Mouse (Mus musculus) stomach, postnatal 0 days (tissue): ENCODE measurements around the gene Gpn3. TPM values are rescaled to one million over a fixed set of nuclear protein-coding genes. Genes with fewer than 3 reads are reported as not detected.
A peak's percentile ranks its signal among the peaks of the same experiment; 100 is the strongest.

Source experiments
- ATAC-seq: fragments of 200-750 bp; cut with Nextera tagmentation; 2 replicates; pipeline ENCODE4 v1.8.0; 2017; ENCODE audit not compliant: low FRiP score, low TSS enrichment
- DNase-seq: peaks from one replicate; pipeline ENCODE4 v3.0.0-alpha.2; 2016; ENCODE audit warnings: low spot score
- H3K27ac ChIP-seq: fragments of 300-500 bp; sonication (generic); replicated peaks from 2 replicates; pipeline ENCODE4 v1.5.1; 2014; ENCODE audit warnings: mild to moderate bottlenecking, control low read depth
- H3K27me3 ChIP-seq: fragments of 300-500 bp; sonication (generic); 2 replicates; pipeline ENCODE4 v1.6.1; 2014; ENCODE audit warnings: low read length; ENCODE audit not compliant: control insufficient read depth, insufficient read depth
- H3K36me3 ChIP-seq: fragments of 300-500 bp; sonication (generic); 2 replicates; pipeline ENCODE4 v1.6.1; 2014; ENCODE audit warnings: low read length, mixed read lengths; ENCODE audit not compliant: control insufficient read depth, insufficient read depth
- H3K4me1 ChIP-seq: fragments of 300-500 bp; sonication (generic); replicated peaks from 2 replicates; pipeline ENCODE4 v1.6.1; 2014; ENCODE audit warnings: antibody characterized with exemption; ENCODE audit not compliant: control insufficient read depth, insufficient read depth
- H3K4me2 ChIP-seq: fragments of 300-500 bp; sonication (generic); replicated peaks from 2 replicates; pipeline ENCODE4 v1.6.1; 2014; ENCODE audit warnings: low read depth, mild to moderate bottlenecking, control low read depth, moderate library complexity
- H3K4me3 ChIP-seq: fragments of 300-500 bp; sonication (generic); 2 replicates; pipeline ENCODE4 v1.5.1; 2014; ENCODE audit warnings: low read depth, low read length, control low read depth
- H3K9ac ChIP-seq: fragments of 300-500 bp; sonication (generic); 2 replicates; pipeline ENCODE4 v1.6.1; 2014; ENCODE audit warnings: mild to moderate bottlenecking, low read length, control low read depth, mixed read lengths
- H3K9me3 ChIP-seq: fragments of 300-500 bp; sonication (generic); 2 replicates; pipeline ENCODE4 v1.6.1; 2016; ENCODE audit warnings: low read length; ENCODE audit not compliant: control insufficient read depth
- CTCF ChIP-seq: IDR thresholded peaks from 2 replicates; pipeline ENCODE4 v1.5.1; 2016; ENCODE audit warnings: antibody characterized with exemption, low read depth, mild to moderate bottlenecking, moderate library complexity
- EP300 ChIP-seq: optimal IDR thresholded peaks from 2 replicates; pipeline ENCODE3; 2016; ENCODE audit warnings: antibody characterized with exemption
- WGBS: fragments of 180-500 bp; shearing (Covaris S2); extraction: QIAGEN DNeasy Blood & Tissue Kit; methylation state at CpG from one replicate; pipeline ENCODE4 v1.1.7; 2014; 5-methylcytosine and 5-hydroxymethylcytosine counted together
- polyA plus RNA-seq: library from polyadenylated mRNA; unstranded; fragments of >200 nt; fragmentation: Nextera tagmentation; extraction: Ambion mirVana; gene quantifications from 2 replicates; pipeline ENCODE4 v1.2.1, GENCODE M21; 2015

Gene Gpn3
- polyA plus RNA-seq, 1 experiment from 2014 or later = 41.5 TPM

DNA sequence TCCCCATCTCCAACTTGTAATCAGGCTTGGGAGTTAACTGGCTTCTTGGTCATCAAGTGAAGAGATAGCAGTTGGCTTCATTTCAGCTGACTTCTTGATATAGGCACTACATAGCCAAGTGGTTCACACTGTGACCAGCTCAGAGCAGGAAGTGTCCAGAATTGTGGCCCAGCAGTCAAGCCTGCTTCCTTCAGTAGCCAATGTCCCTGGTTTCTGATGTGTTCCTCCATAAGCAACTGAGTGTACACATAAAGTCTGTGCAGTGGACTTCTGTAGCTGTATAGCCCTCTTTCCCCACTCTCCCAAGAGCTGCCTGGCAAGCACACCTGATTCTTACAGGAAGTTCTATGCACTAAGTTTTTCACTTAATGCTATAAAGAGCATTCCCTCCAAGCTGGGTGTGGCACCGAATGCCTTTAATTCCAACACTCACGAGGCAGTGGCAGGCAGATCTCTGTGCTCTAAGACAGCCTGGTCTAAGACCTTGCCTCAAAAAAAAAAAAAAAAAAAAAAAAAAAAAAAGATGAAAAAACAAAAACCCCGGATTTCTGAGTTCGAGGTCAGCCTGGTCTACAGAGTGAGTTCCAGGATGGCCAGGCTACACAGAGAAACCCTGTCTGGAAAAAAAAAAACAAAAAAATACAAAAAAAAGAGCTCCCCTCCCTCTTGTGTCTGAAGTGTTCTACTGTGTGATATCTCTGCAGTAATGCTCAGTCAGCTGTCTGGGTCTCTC is 5.6 kb downstream of the Gpn3 start:
- H3K4me1 ChIP-seq = no peaks in the 10 kb centered on the region
- no peak overlapping the region for H3K4me3 ChIP-seq
- no peak for DNase-seq
- no peak overlapping the region for H3K27ac ChIP-seq
- TF ChIP-seq EP300 (no peak), CTCF (no peak)
- no peaks in the 10 kb centered on the region for H3K27me3 ChIP-seq
- 89% methylated on average over 4 of the region's 4 CpGs for WGBS
- no peak for ATAC-seq
- H3K36me3 ChIP-seq = peaks cover 6% of the 10 kb centered on the region; the same call in 1 of the 2 replicates
- H3K9me3 ChIP-seq = no peaks in the 10 kb centered on the region
- H3K9ac ChIP-seq = no peak overlapping the region
- no peak overlapping the region for H3K4me2 ChIP-seq

GRCm38 (mm10) chr5:122378171-122378570 is 6.5 kb downstream of the Gpn3 start:
- Histone ChIP-seq H3K9me3 (no peaks in the 10 kb centered on the region), H3K9ac (no peak overlapping the region), H3K36me3 (peaks cover 6% of the 10 kb centered on the region; the same call in 1 of the 2 replicates), H3K27me3 (no peaks in the 10 kb centered on the region), H3K27ac (no peak overlapping the region), H3K4me1 (no peaks in the 10 kb centered on the region), H3K4me3 (no peak overlapping the region), H3K4me2 (no peak overlapping the region)
- 93% methylated on average over 12 of the region's 12 CpGs for WGBS
- no peak for TF ChIP-seq EP300
- no peak for TF ChIP-seq CTCF
- DNase-seq = no peak
- ATAC-seq = no peak

GRCm38 (mm10) chr5:122379374-122380155 is 7.9 kb downstream of the Gpn3 start:
- peaks cover 6% of the 10 kb centered on the region; the same call in 1 of the 2 replicates for H3K36me3 ChIP-seq
- no peak overlapping the region for H3K9ac ChIP-seq
- no peaks in the 10 kb centered on the region for H3K27me3 ChIP-seq
- no peaks in the 10 kb centered on the region for H3K4me1 ChIP-seq
- ATAC-seq = peak; percentile 70
- peak; percentile 88 for TF ChIP-seq CTCF
- no peak for TF ChIP-seq EP300
- H3K9me3 ChIP-seq = no peaks in the 10 kb centered on the region
- WGBS = 50% methylated on average over 11 of the region's 11 CpGs
- H3K4me3 ChIP-seq = no peak overlapping the region
- no peak overlapping the region for H3K27ac ChIP-seq
- DNase-seq = peak; percentile 76
- no peak overlapping the region for H3K4me2 ChIP-seq

DNA sequence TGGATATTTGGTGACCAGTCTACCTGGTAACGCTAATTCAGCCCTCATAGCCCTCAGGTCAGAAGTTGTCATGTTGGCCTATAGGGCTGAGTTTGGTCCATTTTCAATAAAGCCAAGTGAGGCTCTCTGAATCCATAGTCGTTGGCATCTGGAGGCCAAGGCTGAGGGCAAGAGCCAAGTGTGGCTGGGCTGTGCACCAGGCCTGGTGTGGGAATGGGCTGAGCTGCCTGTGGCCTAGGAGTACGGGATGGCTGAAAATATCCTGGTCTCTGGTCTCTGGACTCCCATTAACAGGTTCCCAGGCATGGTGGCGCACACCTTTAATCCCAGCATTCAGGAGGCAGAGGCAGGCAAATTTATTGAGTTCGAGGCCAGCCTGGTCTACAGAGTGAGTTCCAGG is 18.3 kb downstream of the Gpn3 start:
- H3K36me3 ChIP-seq = no peaks in the 10 kb centered on the region; the same call in 1 of the 2 replicates
- H3K9ac ChIP-seq = no peak overlapping the region
- WGBS = 95% methylated on average over 5 of the region's 5 CpGs
- no peak for DNase-seq
- no peaks in the 10 kb centered on the region for H3K9me3 ChIP-seq
- peaks cover 3% of the 10 kb centered on the region; the same call in 1 of the 2 replicates for H3K4me1 ChIP-seq
- ATAC-seq = no peak
- TF ChIP-seq CTCF (no peak), EP300 (no peak)
- H3K27me3 ChIP-seq = no peaks in the 10 kb centered on the region
- no peak overlapping the region for H3K27ac ChIP-seq
- no peak overlapping the region for H3K4me2 ChIP-seq
- H3K4me3 ChIP-seq = no peak overlapping the region

GRCm38 (mm10) chr5:122390671-122391070 is 19.0 kb downstream of the Gpn3 start:
- Histone ChIP-seq H3K4me1 (peaks cover 3% of the 10 kb centered on the region; the same call in 1 of the 2 replicates), H3K9me3 (no peaks in the 10 kb centered on the region), H3K27ac (no peak overlapping the region), H3K4me2 (no peak overlapping the region), H3K27me3 (no peaks in the 10 kb centered on the region), H3K9ac (no peak overlapping the region), H3K36me3 (no peaks in the 10 kb centered on the region; the same call in 1 of the 2 replicates), H3K4me3 (no peak overlapping the region)
- ATAC-seq = no peak
- no peak for DNase-seq
- TF ChIP-seq CTCF = no peak
- no peak for TF ChIP-seq EP300
